Mouse (Mus musculus): Measurements from ENCODE around the gene Col1a1. TPM values are rescaled to one million over a fixed set of nuclear protein-coding genes. Genes with fewer than 3 reads are reported as not detected.

The Col1a1 gene
- polyA plus RNA-seq, 1 experiment from 2014 or later = 511 TPM

GRCm38 (mm10) chr11:94973313-94973712 lies 37.3 kb downstream of the Col1a1 start:
- 27% methylated on average over 4 of the region's 4 CpGs for WGBS
- peaks cover 33 to 48% of the 10 kb centered on the region in 2 experiments for H3K4me1 ChIP-seq (ENCODE audit: control insufficient read depth in 2 of 2, insufficient read depth in 2 of 2, low read length in 2 of 2)
- H3K9ac ChIP-seq (ENCODE audit: low read length) = peak overlapping the region; percentile 70
- H3K27me3 ChIP-seq (ENCODE audit: control insufficient read depth, insufficient read depth, low read length) = no peaks in the 10 kb centered on the region
- H3K4me3 ChIP-seq (ENCODE audit: control insufficient read depth in 1 of 2, insufficient read depth in 1 of 2, low read depth in 1 of 2, low read length in 2 of 2) = peak overlapping the region; percentile 31 to 33
- H3K9me3 ChIP-seq (ENCODE audit: control insufficient read depth, low read length) = no peaks in the 10 kb centered on the region
- H3K27ac ChIP-seq (replicated peaks in 1 of 2; ENCODE audit: control insufficient read depth in 1 of 2, insufficient read depth in 1 of 2, low read depth in 2 of 2, low read length in 2 of 2) = peak overlapping the region; percentile 68 to 75
- peak; percentile 61 for ATAC-seq (ENCODE audit: insufficient number of reproducible peaks, insufficient read depth, low FRiP score, low read depth)
- peak overlapping the region; percentile 61 for H3K4me2 ChIP-seq (ENCODE audit: low read length)
- H3K36me3 ChIP-seq (ENCODE audit: control insufficient read depth, insufficient read depth, low read length) = no peaks in the 10 kb centered on the region

- ATAC-seq (ENCODE audit: insufficient number of reproducible peaks, insufficient read depth, low FRiP score, low read depth) = peak; percentile 38; the same call in 1 of the 2 replicates
- Histone ChIP-seq H3K27ac (replicated peaks in 1 of 2; ENCODE audit: control insufficient read depth in 1 of 2, insufficient read depth in 1 of 2, low read depth in 2 of 2, low read length in 2 of 2) (peak overlapping the region; percentile 40 to 78; a peak in 3 of 4 replicates), H3K4me3 (ENCODE audit: control insufficient read depth in 1 of 2, insufficient read depth in 1 of 2, low read depth in 1 of 2, low read length in 2 of 2) (no peak overlapping the region), H3K9ac (ENCODE audit: low read length) (no peak overlapping the region), H3K9me3 (ENCODE audit: control insufficient read depth, low read length) (no peaks in the 10 kb centered on the region), H3K36me3 (ENCODE audit: control insufficient read depth, insufficient read depth, low read length) (no peaks in the 10 kb centered on the region), H3K27me3 (ENCODE audit: control insufficient read depth, insufficient read depth, low read length) (no peaks in the 10 kb centered on the region), H3K4me2 (ENCODE audit: low read length) (no peak overlapping the region), H3K4me1 (ENCODE audit: control insufficient read depth in 2 of 2, insufficient read depth in 2 of 2, low read length in 2 of 2) (peaks cover 39 to 52% of the 10 kb centered on the region in 2 experiments)
- WGBS = 24% methylated on average over 2 of the region's 2 CpGs
These were observed 38.9 kb downstream of the Col1a1 start for GRCm38 (mm10) chr11:94974951-94975350.

GRCm38 (mm10) chr11:94976199-94976598 lies 40.2 kb downstream of the Col1a1 start, which contains the start of gene Sgca:
Sgca (minus strand) TSS chr11:94976327.
- Histone ChIP-seq H3K9me3 (ENCODE audit: control insufficient read depth, low read length) (no peaks in the 10 kb centered on the region), H3K4me3 (ENCODE audit: control insufficient read depth in 1 of 2, insufficient read depth in 1 of 2, low read depth in 1 of 2, low read length in 2 of 2) (no peak within 1 kb of the TSS), H3K36me3 (ENCODE audit: control insufficient read depth, insufficient read depth, low read length) (no peaks in the 10 kb centered on the region), H3K27ac (replicated peaks in 1 of 2; ENCODE audit: control insufficient read depth in 1 of 2, insufficient read depth in 1 of 2, low read depth in 2 of 2, low read length in 2 of 2) (peak within 1 kb of the TSS; percentile 73 to 78), H3K4me1 (ENCODE audit: control insufficient read depth in 2 of 2, insufficient read depth in 2 of 2, low read length in 2 of 2) (peaks cover 39 to 52% of the 10 kb centered on the region in 2 experiments), H3K4me2 (ENCODE audit: low read length) (peak within 1 kb of the TSS; percentile 8; the same call in 1 of the 2 replicates), H3K9ac (ENCODE audit: low read length) (peak within 1 kb of the TSS; percentile 59), H3K27me3 (ENCODE audit: control insufficient read depth, insufficient read depth, low read length) (no peaks in the 10 kb centered on the region)
- no peak for ATAC-seq (ENCODE audit: insufficient number of reproducible peaks, insufficient read depth, low FRiP score, low read depth)
- WGBS = 34% methylated on average over 5 of the region's 5 CpGs

GRCm38 (mm10) chr11:94978178-94978915 lies 42.3 kb downstream of the Col1a1 start:
- Histone ChIP-seq H3K4me2 (ENCODE audit: low read length) (peak overlapping the region; percentile 50), H3K4me1 (ENCODE audit: control insufficient read depth in 2 of 2, insufficient read depth in 2 of 2, low read length in 2 of 2) (peaks cover 32 to 44% of the 10 kb centered on the region in 2 experiments), H3K36me3 (ENCODE audit: control insufficient read depth, insufficient read depth, low read length) (no peaks in the 10 kb centered on the region), H3K27me3 (ENCODE audit: control insufficient read depth, insufficient read depth, low read length) (no peaks in the 10 kb centered on the region), H3K27ac (replicated peaks in 1 of 2; ENCODE audit: control insufficient read depth in 1 of 2, insufficient read depth in 1 of 2, low read depth in 2 of 2, low read length in 2 of 2) (peak overlapping the region in 1 of 2 experiments; percentile 38; a peak in 2 of 4 replicates), H3K4me3 (ENCODE audit: control insufficient read depth in 1 of 2, insufficient read depth in 1 of 2, low read depth in 1 of 2, low read length in 2 of 2) (no peak overlapping the region; a peak in 1 of 4 replicates), H3K9me3 (ENCODE audit: control insufficient read depth, low read length) (no peaks in the 10 kb centered on the region), H3K9ac (ENCODE audit: low read length) (no peak overlapping the region)
- ATAC-seq (ENCODE audit: insufficient number of reproducible peaks, insufficient read depth, low FRiP score, low read depth) = no peak
- 34% methylated on average over 9 of the region's 9 CpGs for WGBS

GRCm38 (mm10) chr11:94978947-94979346 lies 42.9 kb downstream of the Col1a1 start:
- no peaks in the 10 kb centered on the region for H3K9me3 ChIP-seq (ENCODE audit: control insufficient read depth, low read length)
- peak overlapping the region; percentile 49; the same call in 1 of the 2 replicates for H3K9ac ChIP-seq (ENCODE audit: low read length)
- H3K36me3 ChIP-seq (ENCODE audit: control insufficient read depth, insufficient read depth, low read length) = no peaks in the 10 kb centered on the region
- H3K4me2 ChIP-seq (ENCODE audit: low read length) = peak overlapping the region; percentile 50
- H3K4me1 ChIP-seq (ENCODE audit: control insufficient read depth in 2 of 2, insufficient read depth in 2 of 2, low read length in 2 of 2) = peaks cover 27 to 38% of the 10 kb centered on the region in 2 experiments
- WGBS = under 1% methylated on average over 20 of the region's 20 CpGs
- peak overlapping the region; percentile 15 to 23; a peak in 3 of 4 replicates for H3K4me3 ChIP-seq (ENCODE audit: control insufficient read depth in 1 of 2, insufficient read depth in 1 of 2, low read depth in 1 of 2, low read length in 2 of 2)
- no peaks in the 10 kb centered on the region for H3K27me3 ChIP-seq (ENCODE audit: control insufficient read depth, insufficient read depth, low read length)
- ATAC-seq (ENCODE audit: insufficient number of reproducible peaks, insufficient read depth, low FRiP score, low read depth) = peak; percentile 82
- H3K27ac ChIP-seq (replicated peaks in 1 of 2; ENCODE audit: control insufficient read depth in 1 of 2, insufficient read depth in 1 of 2, low read depth in 2 of 2, low read length in 2 of 2) = peak overlapping the region in 1 of 2 experiments; percentile 45; a peak in 2 of 4 replicates

- Histone ChIP-seq H3K4me2 (ENCODE audit: low read length) (peak overlapping the region; percentile 50), H3K9ac (ENCODE audit: low read length) (peak overlapping the region; percentile 49; the same call in 1 of the 2 replicates), H3K27ac (replicated peaks in 1 of 2; ENCODE audit: control insufficient read depth in 1 of 2, insufficient read depth in 1 of 2, low read depth in 2 of 2, low read length in 2 of 2) (peak overlapping the region; percentile 30 to 45; a peak in 3 of 4 replicates), H3K27me3 (ENCODE audit: control insufficient read depth, insufficient read depth, low read length) (no peaks in the 10 kb centered on the region), H3K4me3 (ENCODE audit: control insufficient read depth in 1 of 2, insufficient read depth in 1 of 2, low read depth in 1 of 2, low read length in 2 of 2) (0 out of 4 replicates have a peak overlapping the region, but pooled peaks of 1 of the 2 experiments have one; percentile 15), H3K9me3 (ENCODE audit: control insufficient read depth, low read length) (no peaks in the 10 kb centered on the region), H3K36me3 (ENCODE audit: control insufficient read depth, insufficient read depth, low read length) (no peaks in the 10 kb centered on the region), H3K4me1 (ENCODE audit: control insufficient read depth in 2 of 2, insufficient read depth in 2 of 2, low read length in 2 of 2) (peaks cover 26 to 34% of the 10 kb centered on the region in 2 experiments)
- 75% methylated on average over 11 of the region's 11 CpGs for WGBS
- no peak for ATAC-seq (ENCODE audit: insufficient number of reproducible peaks, insufficient read depth, low FRiP score, low read depth)
These were observed 43.6 kb downstream of the Col1a1 start for GRCm38 (mm10) chr11:94979462-94980179.

- Histone ChIP-seq H3K4me1 (ENCODE audit: control insufficient read depth in 2 of 2, insufficient read depth in 2 of 2, low read length in 2 of 2) (peaks cover 20 to 32% of the 10 kb centered on the region in 2 experiments), H3K27me3 (ENCODE audit: control insufficient read depth, insufficient read depth, low read length) (no peaks in the 10 kb centered on the region), H3K4me2 (ENCODE audit: low read length) (no peak overlapping the region), H3K4me3 (ENCODE audit: control insufficient read depth in 1 of 2, insufficient read depth in 1 of 2, low read depth in 1 of 2, low read length in 2 of 2) (no peak overlapping the region), H3K27ac (replicated peaks in 1 of 2; ENCODE audit: control insufficient read depth in 1 of 2, insufficient read depth in 1 of 2, low read depth in 2 of 2, low read length in 2 of 2) (no peak overlapping the region), H3K36me3 (ENCODE audit: control insufficient read depth, insufficient read depth, low read length) (no peaks in the 10 kb centered on the region), H3K9ac (ENCODE audit: low read length) (no peak overlapping the region), H3K9me3 (ENCODE audit: control insufficient read depth, low read length) (no peaks in the 10 kb centered on the region)
- no peak for ATAC-seq (ENCODE audit: insufficient number of reproducible peaks, insufficient read depth, low FRiP score, low read depth)
- WGBS = 41% methylated on average over 1 of the region's 1 CpGs
These were observed 49.1 kb downstream of the Col1a1 start for GRCm38 (mm10) chr11:94985140-94985539.
